Comparison of ENCODE assay signal across 27 mouse cellular contexts in genomic region chr6:118719486-118719885, GRCm38 (mm10).
DNase-seq lines count a peak whose midpoint lies in the region; ATAC-seq and TF ChIP-seq lines count a peak whose summit lies in the region.
"Had no signal": no experiment of that assay in that cellular context is flagged by ENCODE, and none has a peak within 500 bp of the region (broad histone marks: within the 10 kb centered on the region; RNA-seq: fewer than 3 reads in every experiment).

No protein-coding gene starts in this region.

- H3K27ac ChIP-seq in hindbrain, postnatal 0 days: no peak overlapping the region
- no peak overlapping the region for H3K27ac ChIP-seq in hindbrain, embryonic 14.5 days
- no peak overlapping the region for H3K27ac ChIP-seq in lung, postnatal 0 days (ENCODE audit: low read length)
- H3K27ac ChIP-seq in limb, embryonic 10.5 days: peak overlapping the region; percentile 39; the same call in 1 of the 2 replicates
- no peak overlapping the region for H3K27ac ChIP-seq in thymus, adult 2 months (ENCODE audit: control insufficient read depth, insufficient read depth, low read length)
- H3K27ac ChIP-seq: forebrain, embryonic 12.5 days; heart, embryonic 15.5 days; limb, embryonic 12.5 days; liver, embryonic 15.5 days; midbrain, embryonic 13.5 days; neural tube, embryonic 15.5 days; stomach, embryonic 15.5 days had no signal

- no peak overlapping the region for H3K9ac ChIP-seq in hindbrain, postnatal 0 days (replicated peaks; ENCODE audit: low read length)
- no peak overlapping the region for H3K9ac ChIP-seq in hindbrain, embryonic 14.5 days
- H3K9ac ChIP-seq in lung, postnatal 0 days (replicated peaks; ENCODE audit: low read depth): no peak overlapping the region
- H3K9ac ChIP-seq: forebrain, embryonic 12.5 days; heart, embryonic 15.5 days; limb, embryonic 12.5 days; liver, embryonic 15.5 days; midbrain, embryonic 13.5 days; neural tube, embryonic 15.5 days; stomach, embryonic 15.5 days had no signal

- TF ChIP-seq POLR2A in lung, adult 2 months (IDR thresholded peaks at IDR 0.05; ENCODE audit: borderline replicate concordance, extremely low read depth, low read depth, low read length): no peak
- no peak for TF ChIP-seq POLR2A in thymus, adult 2 months (IDR thresholded peaks at IDR 0.05; ENCODE audit: control insufficient read depth, extremely low read depth, insufficient read depth, low read length, poor library complexity)

- H3K4me3 ChIP-seq in hindbrain, postnatal 0 days (ENCODE audit: low read length): no peak overlapping the region
- no peak overlapping the region for H3K4me3 ChIP-seq in hindbrain, embryonic 14.5 days (replicated peaks; ENCODE audit: low read length)
- H3K4me3 ChIP-seq in lung, postnatal 0 days (ENCODE audit: low read depth, low read length): no peak overlapping the region
- no peak overlapping the region for H3K4me3 ChIP-seq in lung, adult 2 months (replicated peaks; ENCODE audit: extremely low read depth, low read depth, low read length)
- H3K4me3 ChIP-seq in limb, embryonic 10.5 days: no peak overlapping the region
- H3K4me3 ChIP-seq in thymus, adult 2 months (ENCODE audit: control insufficient read depth, insufficient read depth, low read length): no peak overlapping the region
- H3K4me3 ChIP-seq: forebrain, embryonic 12.5 days; heart, embryonic 15.5 days; limb, embryonic 12.5 days; liver, embryonic 15.5 days; midbrain, embryonic 13.5 days; neural tube, embryonic 15.5 days; stomach, embryonic 15.5 days had no signal

- no peak overlapping the region for H3K4me2 ChIP-seq in hindbrain, postnatal 0 days (ENCODE audit: low read depth, low read length)
- no peak overlapping the region for H3K4me2 ChIP-seq in hindbrain, embryonic 14.5 days (replicated peaks)
- H3K4me2 ChIP-seq in lung, postnatal 0 days (replicated peaks; ENCODE audit: low read depth, low read length): no peak overlapping the region
- H3K4me2 ChIP-seq: forebrain, embryonic 12.5 days; heart, embryonic 15.5 days; limb, embryonic 12.5 days; liver, embryonic 15.5 days; midbrain, embryonic 13.5 days; neural tube, embryonic 15.5 days; stomach, embryonic 15.5 days had no signal

- no peaks in the 10 kb centered on the region for H3K9me3 ChIP-seq in hindbrain, postnatal 0 days (ENCODE audit: low read length)
- no peaks in the 10 kb centered on the region for H3K9me3 ChIP-seq in hindbrain, embryonic 14.5 days (ENCODE audit: control insufficient read depth, low read length)
- no peaks in the 10 kb centered on the region for H3K9me3 ChIP-seq in lung, postnatal 0 days (ENCODE audit: low read length)
- no peaks in the 10 kb centered on the region for H3K9me3 ChIP-seq in limb, embryonic 10.5 days (replicated peaks)
- H3K9me3 ChIP-seq: forebrain, embryonic 12.5 days; heart, embryonic 15.5 days; limb, embryonic 12.5 days; liver, embryonic 15.5 days; midbrain, embryonic 13.5 days; neural tube, embryonic 15.5 days; stomach, embryonic 15.5 days had no signal

- no peak for TF ChIP-seq EP300 in lung, postnatal 0 days (IDR thresholded peaks at IDR 0.05)

- peaks cover 9% of the 10 kb centered on the region; the same call in 1 of the 2 replicates for H3K4me1 ChIP-seq in hindbrain, postnatal 0 days (ENCODE audit: insufficient read depth, low read length)
- H3K4me1 ChIP-seq in hindbrain, embryonic 14.5 days (replicated peaks; ENCODE audit: control insufficient read depth, insufficient read depth, low read length): no peaks in the 10 kb centered on the region
- no peaks in the 10 kb centered on the region for H3K4me1 ChIP-seq in lung, postnatal 0 days (ENCODE audit: insufficient read depth, low read depth, low read length)
- no peaks in the 10 kb centered on the region for H3K4me1 ChIP-seq in lung, adult 2 months (ENCODE audit: control insufficient read depth, insufficient read depth, low read length)
- peaks cover 22% of the 10 kb centered on the region for H3K4me1 ChIP-seq in limb, embryonic 10.5 days
- H3K4me1 ChIP-seq in thymus, adult 2 months (replicated peaks; ENCODE audit: control insufficient read depth, insufficient read depth, low read length): no peaks in the 10 kb centered on the region
- H3K4me1 ChIP-seq: forebrain, embryonic 12.5 days; liver, embryonic 15.5 days; midbrain, embryonic 13.5 days; stomach, embryonic 15.5 days had no signal

- TF ChIP-seq CTCF in hindbrain, postnatal 0 days (IDR thresholded peaks at IDR 0.05; ENCODE audit: low read depth): no peak
- TF ChIP-seq CTCF in lung, postnatal 0 days (IDR thresholded peaks at IDR 0.05): no peak
- no peak for TF ChIP-seq CTCF in lung, adult 2 months (IDR thresholded peaks at IDR 0.05; ENCODE audit: insufficient read depth, low read length)
- no peak for TF ChIP-seq CTCF in thymus, adult 2 months (IDR thresholded peaks at IDR 0.05; ENCODE audit: borderline replicate concordance, control insufficient read depth, extremely low read depth, insufficient read depth, low read length, poor library complexity)

- no peaks in the 10 kb centered on the region for H3K27me3 ChIP-seq in hindbrain, postnatal 0 days (ENCODE audit: insufficient read depth, low read length)
- no peaks in the 10 kb centered on the region for H3K27me3 ChIP-seq in hindbrain, embryonic 14.5 days (ENCODE audit: control insufficient read depth, insufficient read depth, low read length)
- no peaks in the 10 kb centered on the region for H3K27me3 ChIP-seq in lung, postnatal 0 days (replicated peaks; ENCODE audit: insufficient read depth, low read length)
- no peaks in the 10 kb centered on the region for H3K27me3 ChIP-seq in limb, embryonic 10.5 days (ENCODE audit: low read depth, poor library complexity, severe bottlenecking)
- H3K27me3 ChIP-seq in thymus, adult 2 months (ENCODE audit: control insufficient read depth, insufficient read depth, low read length): no peaks in the 10 kb centered on the region
- H3K27me3 ChIP-seq: forebrain, embryonic 12.5 days; heart, embryonic 15.5 days; limb, embryonic 12.5 days; liver, embryonic 15.5 days; midbrain, embryonic 13.5 days; neural tube, embryonic 15.5 days; stomach, embryonic 15.5 days had no signal

- 49% methylated on average over 1 of the region's 1 CpGs for WGBS in hindbrain, postnatal 0 days
- 55% methylated on average over 1 of the region's 1 CpGs for WGBS in hindbrain, embryonic 14.5 days
- WGBS in lung, postnatal 0 days: 64% methylated on average over 1 of the region's 1 CpGs
- 76% methylated on average over 1 of the region's 1 CpGs for WGBS in lung, adult 2 months
- 94% methylated on average over 1 of the region's 1 CpGs for WGBS in limb, embryonic 10.5 days
- WGBS in thymus, adult 2 months: 90% methylated on average over 1 of the region's 1 CpGs

- ATAC-seq in hindbrain, postnatal 0 days: 0 out of 2 replicates have a peak, but pooled peaks have one; percentile 47
- no peak for ATAC-seq in hindbrain, embryonic 14.5 days (ENCODE audit: low FRiP score)
- 0 out of 2 replicates have a peak, but pooled peaks have one; percentile 21 for ATAC-seq in lung, postnatal 0 days
- ATAC-seq: hindbrain, embryonic 16.5 days; intestine, embryonic 16.5 days; midbrain, embryonic 13.5 days had no signal

- DNase-seq in cerebellum, postnatal 10 days: peak; percentile 56 to 58
- no peak for DNase-seq in cerebellum, postnatal 4 days (ENCODE audit: low spot score in 2 of 2)
- peak; percentile 31 for DNase-seq in hindbrain, postnatal 0 days (ENCODE audit: low spot score)
- DNase-seq in hindbrain, embryonic 14.5 days (ENCODE audit: low spot score): no peak
- DNase-seq in lung, postnatal 0 days (ENCODE audit: low spot score): peak; percentile 8
- no peak for DNase-seq in lung, adult 2 months
- no peak for DNase-seq in limb, embryonic 10.5 days (ENCODE audit: low spot score)
- DNase-seq in thymus, adult 2 months: no peak
- DNase-seq: adrenal gland, adult 2 months; cerebellum, adult 8-10 months; gastrocnemius, postnatal 10 days; heart, postnatal 36 days; kidney, adult 9 months; kidney, postnatal 10 days; layer of hippocampus, postnatal 36 days; lung, postnatal 36 days; right cerebral cortex, postnatal 25 days; thymus, postnatal 14 days had no signal

- no peaks in the 10 kb centered on the region for H3K36me3 ChIP-seq in hindbrain, postnatal 0 days (ENCODE audit: insufficient read depth, low read length)
- no peaks in the 10 kb centered on the region; the same call in 1 of the 2 replicates for H3K36me3 ChIP-seq in hindbrain, embryonic 14.5 days (replicated peaks; ENCODE audit: control insufficient read depth, insufficient read depth)
- H3K36me3 ChIP-seq in lung, postnatal 0 days (ENCODE audit: insufficient read depth, low read length): no peaks in the 10 kb centered on the region
- peaks cover 6% of the 10 kb centered on the region; the same call in 1 of the 2 replicates for H3K36me3 ChIP-seq in limb, embryonic 10.5 days
- H3K36me3 ChIP-seq in thymus, adult 2 months (ENCODE audit: control insufficient read depth, insufficient read depth, low read length): no peaks in the 10 kb centered on the region
- H3K36me3 ChIP-seq: forebrain, embryonic 12.5 days; liver, embryonic 15.5 days; midbrain, embryonic 13.5 days; stomach, embryonic 15.5 days had no signal

Comparison
In these comparisons a context has a peak if more than half of its experiments do, and no peak if none do; other contexts are left out.
1. DNase-seq: peak in cerebellum, postnatal 10 days (2 of 2), hindbrain, postnatal 0 days (single experiment) and lung, postnatal 0 days (single experiment); none in cerebellum, postnatal 4 days (0 of 2), hindbrain, embryonic 14.5 days (single experiment), lung, adult 2 months (single experiment), limb, embryonic 10.5 days (single experiment) and thymus, adult 2 months (single experiment).